Mouse (Mus musculus): ENCODE data around the gene Mctp1. TPM values are rescaled to one million over a fixed set of nuclear protein-coding genes. Genes with fewer than 3 reads are reported as not detected.

The Mctp1 gene
- polyA plus RNA-seq, 1 experiment from 2014 or later = 0.20 TPM

DNA sequence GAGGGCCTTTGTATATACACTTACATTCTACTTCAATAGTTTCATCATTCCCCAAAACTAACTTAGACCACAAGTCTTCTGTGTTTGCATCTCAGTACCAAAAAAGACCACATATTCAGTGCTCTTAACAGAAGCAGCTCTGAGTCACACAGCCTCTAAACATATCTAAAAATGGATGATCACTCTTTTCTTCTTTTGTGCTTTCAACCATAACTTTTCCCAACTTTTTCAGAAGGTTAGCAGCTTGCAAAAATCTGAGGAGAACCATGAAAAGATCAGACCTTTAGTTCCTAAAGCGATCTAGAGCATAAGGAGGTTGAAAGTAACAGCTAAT, 512.1 kb downstream of the Mctp1 start:
- no peaks in the 10 kb centered on the region for H3K27me3 ChIP-seq (ENCODE audit: control insufficient read depth, insufficient read depth, low read length)
- no peaks in the 10 kb centered on the region for H3K9me3 ChIP-seq (ENCODE audit: control insufficient read depth, low read length)
- DNase-seq (ENCODE audit: low spot score) = no peak
- H3K4me2 ChIP-seq (ENCODE audit: low read depth, severe bottlenecking) = no peak overlapping the region
- H3K36me3 ChIP-seq (ENCODE audit: control insufficient read depth, insufficient read depth, low read length) = no peaks in the 10 kb centered on the region
- no peak overlapping the region for H3K27ac ChIP-seq (replicated peaks; ENCODE audit: low read depth, low read length)
- ATAC-seq (ENCODE audit: insufficient number of reproducible peaks, low FRiP score, low TSS enrichment, low read depth) = no peak
- no peaks in the 10 kb centered on the region for H3K4me1 ChIP-seq (ENCODE audit: control insufficient read depth, insufficient read depth, low read length)
- H3K4me3 ChIP-seq (ENCODE audit: low read depth, low read length) = no peak overlapping the region
- no peak overlapping the region for H3K9ac ChIP-seq (ENCODE audit: low read length)
- WGBS = 88% methylated on average over 1 of the region's 1 CpGs

DNA sequence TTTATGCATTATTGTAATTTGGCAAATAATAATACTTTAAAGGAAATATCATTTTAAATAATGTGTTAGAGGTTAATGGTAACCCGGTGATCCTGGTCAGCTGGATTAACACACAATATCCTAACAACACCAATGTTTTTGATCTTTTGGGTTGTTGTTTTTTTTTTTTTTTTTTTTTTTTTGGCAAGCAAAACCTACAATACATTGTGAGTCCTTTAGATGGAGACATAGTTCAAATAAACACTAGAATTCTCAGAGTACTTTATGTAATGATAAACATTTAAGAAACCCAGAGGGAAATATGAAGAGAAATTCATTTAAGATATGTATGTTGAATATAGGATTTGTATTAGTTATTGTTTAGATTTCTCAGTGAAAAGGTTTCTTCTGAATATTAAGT, 534.0 kb downstream of the Mctp1 start:
- Histone ChIP-seq H3K9me3 (ENCODE audit: control insufficient read depth, low read length) (no peaks in the 10 kb centered on the region), H3K4me3 (ENCODE audit: low read depth, low read length) (no peak overlapping the region), H3K4me1 (ENCODE audit: control insufficient read depth, insufficient read depth, low read length) (no peaks in the 10 kb centered on the region), H3K27ac (replicated peaks; ENCODE audit: low read depth, low read length) (no peak overlapping the region), H3K9ac (ENCODE audit: low read length) (no peak overlapping the region), H3K27me3 (ENCODE audit: control insufficient read depth, insufficient read depth, low read length) (no peaks in the 10 kb centered on the region), H3K36me3 (ENCODE audit: control insufficient read depth, insufficient read depth, low read length) (no peaks in the 10 kb centered on the region), H3K4me2 (ENCODE audit: low read depth, severe bottlenecking) (no peak overlapping the region)
- ATAC-seq (ENCODE audit: insufficient number of reproducible peaks, low FRiP score, low TSS enrichment, low read depth) (no peak), DNase-seq (ENCODE audit: low spot score) (no peak)
- 76% methylated on average over 1 of the region's 1 CpGs for WGBS

DNA sequence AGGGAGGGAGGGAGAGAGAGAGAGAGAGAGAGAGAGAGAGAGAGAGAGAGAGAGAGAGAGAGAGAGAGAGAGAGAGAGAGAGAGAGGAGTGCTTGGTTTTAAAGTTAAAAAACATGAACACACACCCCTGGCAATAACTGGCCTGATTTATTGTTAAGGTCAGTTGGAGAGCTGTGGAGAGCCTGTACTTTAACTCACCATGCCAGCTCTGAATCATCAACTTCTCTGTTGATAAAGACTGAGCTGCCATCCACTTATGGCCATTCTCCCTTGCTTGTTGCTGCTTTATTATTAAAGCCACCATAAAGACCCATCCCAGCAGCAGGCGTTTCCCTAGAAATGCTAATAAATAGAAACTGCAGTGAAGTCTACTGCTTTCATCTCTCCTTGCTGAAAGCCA, 542.5 kb downstream of the Mctp1 start:
- H3K4me3 ChIP-seq (ENCODE audit: low read depth, low read length) = no peak overlapping the region
- no peak overlapping the region for H3K27ac ChIP-seq (replicated peaks; ENCODE audit: low read depth, low read length)
- WGBS = 14% methylated on average over 1 of the region's 1 CpGs
- DNase-seq (ENCODE audit: low spot score) (no peak), ATAC-seq (ENCODE audit: insufficient number of reproducible peaks, low FRiP score, low TSS enrichment, low read depth) (no peak)
- H3K9ac ChIP-seq (ENCODE audit: low read length) = no peak overlapping the region
- H3K36me3 ChIP-seq (ENCODE audit: control insufficient read depth, insufficient read depth, low read length) = no peaks in the 10 kb centered on the region
- H3K4me2 ChIP-seq (ENCODE audit: low read depth, severe bottlenecking) = no peak overlapping the region
- H3K27me3 ChIP-seq (ENCODE audit: control insufficient read depth, insufficient read depth, low read length) = no peaks in the 10 kb centered on the region
- H3K4me1 ChIP-seq (ENCODE audit: control insufficient read depth, insufficient read depth, low read length) = peaks cover 3% of the 10 kb centered on the region; the same call in 1 of the 2 replicates
- no peaks in the 10 kb centered on the region for H3K9me3 ChIP-seq (ENCODE audit: control insufficient read depth, low read length)

DNA sequence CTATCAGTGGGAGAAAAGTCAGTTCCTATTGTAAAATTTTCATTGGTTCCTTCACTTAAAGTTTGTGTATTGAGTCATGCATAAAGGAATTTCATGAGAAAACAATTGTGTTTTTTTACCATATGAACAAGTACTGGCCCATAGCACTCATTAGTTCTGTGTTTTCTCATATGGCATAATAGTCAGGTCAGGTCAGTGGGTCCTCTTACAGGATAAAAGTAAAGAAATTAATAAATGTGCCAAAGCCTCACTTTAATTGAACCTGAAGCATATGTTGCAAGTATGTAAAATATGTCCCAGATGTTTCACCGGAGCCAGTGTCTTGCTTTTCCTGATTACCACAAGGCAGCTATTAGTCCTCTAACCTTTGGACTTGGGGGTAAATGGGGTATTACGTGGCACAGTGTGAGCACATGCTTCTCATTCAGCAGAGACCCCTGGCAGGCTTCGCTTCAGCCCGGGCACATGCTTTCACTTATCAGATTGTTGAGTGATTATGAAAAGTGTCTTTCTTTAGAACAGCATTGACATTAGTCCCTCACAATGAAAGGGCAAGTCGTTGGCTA, 543.6 kb downstream of the Mctp1 start:
- no peak overlapping the region for H3K4me2 ChIP-seq (ENCODE audit: low read depth, severe bottlenecking)
- WGBS = 11% methylated on average over 5 of the region's 5 CpGs
- ATAC-seq (ENCODE audit: insufficient number of reproducible peaks, low FRiP score, low TSS enrichment, low read depth) (no peak; the same call in 1 of the 2 replicates), DNase-seq (ENCODE audit: low spot score) (peak; percentile 66)
- no peaks in the 10 kb centered on the region for H3K36me3 ChIP-seq (ENCODE audit: control insufficient read depth, insufficient read depth, low read length)
- no peak overlapping the region for H3K4me3 ChIP-seq (ENCODE audit: low read depth, low read length)
- H3K27me3 ChIP-seq (ENCODE audit: control insufficient read depth, insufficient read depth, low read length) = no peaks in the 10 kb centered on the region
- H3K9me3 ChIP-seq (ENCODE audit: control insufficient read depth, low read length) = no peaks in the 10 kb centered on the region
- H3K9ac ChIP-seq (ENCODE audit: low read length) = no peak overlapping the region
- peaks cover 3% of the 10 kb centered on the region; the same call in 1 of the 2 replicates for H3K4me1 ChIP-seq (ENCODE audit: control insufficient read depth, insufficient read depth, low read length)
- no peak overlapping the region for H3K27ac ChIP-seq (replicated peaks; ENCODE audit: low read depth, low read length)

DNA sequence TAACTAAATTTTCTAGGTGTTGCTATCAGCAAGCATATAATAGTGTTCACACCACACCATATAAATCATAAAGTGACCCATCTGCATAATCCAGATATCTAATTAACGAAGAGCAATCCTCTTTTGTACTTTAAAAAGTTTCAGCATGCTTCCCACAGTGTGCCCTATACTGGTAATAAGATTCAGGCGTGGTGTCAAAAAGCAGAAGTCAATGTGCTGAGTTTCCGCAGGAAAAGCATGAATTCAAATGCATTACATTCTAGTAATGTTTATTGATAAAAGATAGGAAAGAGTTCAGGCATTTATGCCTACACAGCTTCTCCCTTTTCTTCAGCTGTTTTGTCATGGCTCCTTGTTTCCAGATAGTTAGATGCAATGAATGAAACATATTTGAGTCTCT, 544.8 kb downstream of the Mctp1 start:
- DNase-seq (ENCODE audit: low spot score) (no peak), ATAC-seq (ENCODE audit: insufficient number of reproducible peaks, low FRiP score, low TSS enrichment, low read depth) (no peak)
- WGBS = 74% methylated on average over 3 of the region's 3 CpGs
- Histone ChIP-seq H3K27ac (replicated peaks; ENCODE audit: low read depth, low read length) (no peak overlapping the region), H3K27me3 (ENCODE audit: control insufficient read depth, insufficient read depth, low read length) (no peaks in the 10 kb centered on the region), H3K4me3 (ENCODE audit: low read depth, low read length) (no peak overlapping the region), H3K4me1 (ENCODE audit: control insufficient read depth, insufficient read depth, low read length) (peaks cover 3% of the 10 kb centered on the region; the same call in 1 of the 2 replicates), H3K4me2 (ENCODE audit: low read depth, severe bottlenecking) (no peak overlapping the region), H3K36me3 (ENCODE audit: control insufficient read depth, insufficient read depth, low read length) (no peaks in the 10 kb centered on the region), H3K9ac (ENCODE audit: low read length) (no peak overlapping the region), H3K9me3 (ENCODE audit: control insufficient read depth, low read length) (no peaks in the 10 kb centered on the region)

DNA sequence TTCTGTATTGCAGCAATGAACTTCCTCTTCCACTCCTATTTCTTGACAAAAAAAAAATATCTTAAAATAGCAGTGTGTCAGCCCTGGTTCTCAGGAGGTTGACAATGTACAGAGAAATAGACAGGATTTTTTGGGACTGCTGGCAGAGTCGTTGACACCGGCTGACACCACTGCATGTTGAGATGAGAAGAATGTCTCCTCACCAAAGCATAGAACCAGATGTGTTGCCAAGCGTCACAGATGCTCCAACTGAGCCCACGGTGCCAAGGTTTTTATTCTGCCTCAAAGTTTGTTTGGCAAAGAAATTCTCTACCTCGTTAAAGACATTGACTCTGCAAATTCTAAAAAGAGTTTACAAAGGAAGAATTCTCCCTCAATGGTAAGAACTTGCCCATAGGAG, 548.6 kb downstream of the Mctp1 start:
- WGBS = 71% methylated on average over 5 of the region's 5 CpGs
- no peak overlapping the region for H3K4me2 ChIP-seq (ENCODE audit: low read depth, severe bottlenecking)
- no peak overlapping the region for H3K27ac ChIP-seq (replicated peaks; ENCODE audit: low read depth, low read length)
- H3K9ac ChIP-seq (ENCODE audit: low read length) = no peak overlapping the region
- no peak overlapping the region for H3K4me3 ChIP-seq (ENCODE audit: low read depth, low read length)
- H3K36me3 ChIP-seq (ENCODE audit: control insufficient read depth, insufficient read depth, low read length) = no peaks in the 10 kb centered on the region
- H3K9me3 ChIP-seq (ENCODE audit: control insufficient read depth, low read length) = no peaks in the 10 kb centered on the region
- no peak for DNase-seq (ENCODE audit: low spot score)
- no peaks in the 10 kb centered on the region for H3K27me3 ChIP-seq (ENCODE audit: control insufficient read depth, insufficient read depth, low read length)
- ATAC-seq (ENCODE audit: insufficient number of reproducible peaks, low FRiP score, low TSS enrichment, low read depth) = no peak
- peaks cover 3% of the 10 kb centered on the region; the same call in 1 of the 2 replicates for H3K4me1 ChIP-seq (ENCODE audit: control insufficient read depth, insufficient read depth, low read length)

DNA sequence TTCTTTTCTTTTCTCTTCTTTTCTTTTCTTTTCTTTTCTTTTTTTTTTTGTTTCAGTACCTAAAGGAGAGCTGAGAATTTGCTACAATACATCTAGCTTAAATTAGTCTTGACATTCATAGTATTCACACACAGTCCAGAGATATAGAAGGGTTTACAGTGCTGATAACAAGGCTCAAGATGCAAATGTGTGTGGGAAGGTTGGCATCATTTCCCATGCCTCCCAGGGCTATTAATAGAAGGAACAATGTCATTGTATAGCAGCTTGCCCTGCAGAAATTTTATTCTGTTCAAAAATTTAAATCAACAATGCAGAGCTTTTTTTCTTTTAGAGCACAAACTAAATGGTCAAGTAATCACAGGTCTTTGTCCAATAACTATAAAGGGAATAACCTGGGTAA, 564.9 kb downstream of the Mctp1 start:
- no peaks in the 10 kb centered on the region for H3K4me1 ChIP-seq (ENCODE audit: control insufficient read depth, insufficient read depth, low read length)
- DNase-seq (ENCODE audit: low spot score) (no peak), ATAC-seq (ENCODE audit: insufficient number of reproducible peaks, low FRiP score, low TSS enrichment, low read depth) (no peak)
- H3K27me3 ChIP-seq (ENCODE audit: control insufficient read depth, insufficient read depth, low read length) = no peaks in the 10 kb centered on the region
- no peak overlapping the region for H3K4me2 ChIP-seq (ENCODE audit: low read depth, severe bottlenecking)
- no peaks in the 10 kb centered on the region for H3K36me3 ChIP-seq (ENCODE audit: control insufficient read depth, insufficient read depth, low read length)
- no peak overlapping the region for H3K27ac ChIP-seq (replicated peaks; ENCODE audit: low read depth, low read length)
- no peak overlapping the region for H3K9ac ChIP-seq (ENCODE audit: low read length)
- no peak overlapping the region for H3K4me3 ChIP-seq (ENCODE audit: low read depth, low read length)
- H3K9me3 ChIP-seq (ENCODE audit: control insufficient read depth, low read length) = no peaks in the 10 kb centered on the region

DNA sequence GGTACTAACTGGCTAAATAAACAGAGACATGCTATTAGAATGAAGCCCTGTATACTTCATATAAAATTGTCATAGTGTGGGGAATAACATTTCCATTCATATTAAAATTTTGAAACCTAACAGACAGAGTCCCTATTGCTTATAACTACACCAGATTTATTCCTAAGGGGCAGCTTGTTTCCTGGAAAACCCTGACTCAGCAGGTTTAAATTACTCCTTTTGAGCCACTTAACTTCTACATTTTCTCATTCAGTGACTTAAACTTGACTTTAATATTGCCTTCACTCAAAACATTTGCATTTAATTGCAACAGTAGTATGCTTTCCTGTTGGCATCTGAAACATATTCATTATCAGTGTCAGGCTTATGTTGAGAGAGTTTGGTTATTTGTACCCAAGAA, 583.3 kb downstream of the Mctp1 start:
- ATAC-seq (ENCODE audit: insufficient number of reproducible peaks, low FRiP score, low TSS enrichment, low read depth) (no peak), DNase-seq (ENCODE audit: low spot score) (no peak)
- Histone ChIP-seq H3K4me2 (ENCODE audit: low read depth, severe bottlenecking) (no peak overlapping the region), H3K4me3 (ENCODE audit: low read depth, low read length) (no peak overlapping the region), H3K9me3 (ENCODE audit: control insufficient read depth, low read length) (no peaks in the 10 kb centered on the region), H3K36me3 (ENCODE audit: control insufficient read depth, insufficient read depth, low read length) (no peaks in the 10 kb centered on the region), H3K4me1 (ENCODE audit: control insufficient read depth, insufficient read depth, low read length) (no peaks in the 10 kb centered on the region), H3K27ac (replicated peaks; ENCODE audit: low read depth, low read length) (no peak overlapping the region), H3K9ac (ENCODE audit: low read length) (no peak overlapping the region), H3K27me3 (ENCODE audit: control insufficient read depth, insufficient read depth, low read length) (no peaks in the 10 kb centered on the region)

DNA sequence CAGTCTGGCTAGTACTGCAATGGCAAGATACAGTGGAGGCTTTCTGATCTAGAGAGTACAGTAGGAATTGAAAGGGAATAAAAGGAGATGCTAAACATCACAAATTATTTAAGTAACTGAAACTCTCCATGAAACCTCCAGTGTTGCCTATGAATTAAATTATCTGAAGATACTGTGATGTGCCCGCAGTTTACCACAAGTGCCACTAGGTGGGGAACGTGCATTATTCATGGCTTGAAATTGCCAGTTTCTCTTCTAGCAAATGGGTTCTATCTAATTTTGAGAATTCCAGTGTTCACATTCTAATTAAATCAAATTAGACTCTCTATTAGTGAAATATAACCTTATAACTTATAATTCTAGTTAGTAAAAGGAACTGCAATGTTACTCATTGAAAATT, 585.1 kb downstream of the Mctp1 start:
- H3K27ac ChIP-seq (replicated peaks; ENCODE audit: low read depth, low read length) = no peak overlapping the region
- 4% methylated on average over 2 of the region's 2 CpGs for WGBS
- H3K27me3 ChIP-seq (ENCODE audit: control insufficient read depth, insufficient read depth, low read length) = no peaks in the 10 kb centered on the region
- no peak for ATAC-seq (ENCODE audit: insufficient number of reproducible peaks, low FRiP score, low TSS enrichment, low read depth)
- no peak overlapping the region for H3K4me2 ChIP-seq (ENCODE audit: low read depth, severe bottlenecking)
- no peak overlapping the region for H3K4me3 ChIP-seq (ENCODE audit: low read depth, low read length)
- no peak overlapping the region for H3K9ac ChIP-seq (ENCODE audit: low read length)
- H3K9me3 ChIP-seq (ENCODE audit: control insufficient read depth, low read length) = no peaks in the 10 kb centered on the region
- peak; percentile 64 for DNase-seq (ENCODE audit: low spot score)
- H3K4me1 ChIP-seq (ENCODE audit: control insufficient read depth, insufficient read depth, low read length) = no peaks in the 10 kb centered on the region
- H3K36me3 ChIP-seq (ENCODE audit: control insufficient read depth, insufficient read depth, low read length) = no peaks in the 10 kb centered on the region
